Mouse (Mus musculus) limb, embryonic 14.5 days (tissue): Measurements from ENCODE around the gene Taar6. TPM values are rescaled to one million over a fixed set of nuclear protein-coding genes. Genes with fewer than 3 reads are reported as not detected.

Source experiments
- ATAC-seq: fragments of 200-750 bp; cut with Nextera tagmentation; 2 replicates; pipeline ENCODE4 v1.8.0; 2017; ENCODE audit warnings: low read depth, moderate number of reproducible peaks, moderate TSS enrichment; ENCODE audit not compliant: low FRiP score
- DNase-seq: peaks from one replicate; pipeline ENCODE4 v3.0.0-alpha.2; 2015; ENCODE audit warnings: low spot score
- H3K27ac ChIP-seq: fragments of 300-500 bp; sonication (generic); replicated peaks from 2 replicates; pipeline ENCODE4 v1.5.1; 2014; ENCODE audit warnings: low read depth, mild to moderate bottlenecking, low read length, moderate library complexity, mixed read lengths
- H3K27me3 ChIP-seq: fragments of 300-500 bp; sonication (generic); 2 replicates; pipeline ENCODE4 v1.6.1; 2014; ENCODE audit warnings: low read length, mixed read lengths; ENCODE audit not compliant: control insufficient read depth, insufficient read depth
- H3K36me3 ChIP-seq: fragments of 300-500 bp; sonication (generic); 2 replicates; pipeline ENCODE4 v1.6.1; 2014; ENCODE audit warnings: mild to moderate bottlenecking, low read length, moderate library complexity, mixed read lengths; ENCODE audit not compliant: control insufficient read depth, insufficient read depth
- H3K4me1 ChIP-seq: fragments of 300-500 bp; sonication (generic); 2 replicates; pipeline ENCODE4 v1.6.1; 2014; ENCODE audit warnings: antibody characterized with exemption, low read length, mixed read lengths; ENCODE audit not compliant: control insufficient read depth, insufficient read depth
- H3K4me2 ChIP-seq: fragments of 300-500 bp; sonication (generic); replicated peaks from 2 replicates; pipeline ENCODE4 v1.6.1; 2014; ENCODE audit warnings: low read depth, mild to moderate bottlenecking, low read length, moderate library complexity; ENCODE audit not compliant: severe bottlenecking
- H3K4me3 ChIP-seq: fragments of 300-500 bp; sonication (generic); replicated peaks from 2 replicates; pipeline ENCODE4 v1.5.1; 2014; ENCODE audit warnings: low read length
- H3K9ac ChIP-seq: fragments of 300-500 bp; sonication (generic); 2 replicates; pipeline ENCODE4 v1.6.1; 2014; ENCODE audit warnings: mild to moderate bottlenecking, low read depth, low read length, moderate library complexity; ENCODE audit not compliant: severe bottlenecking
- H3K9me3 ChIP-seq: fragments of 300-500 bp; sonication (generic); 2 replicates; pipeline ENCODE4 v1.6.1; 2016; ENCODE audit warnings: low read length; ENCODE audit not compliant: control insufficient read depth
- POLR2A ChIP-seq: fragments of 200-500 bp; IDR thresholded peaks from 2 replicates; pipeline ENCODE4 v1.8.0; 2012; ENCODE audit warnings: inconsistent platforms, mild to moderate bottlenecking, moderate library complexity, borderline replicate concordance; ENCODE audit not compliant: insufficient read depth, insufficient read length; ENCODE audit errors: extremely low read depth
- WGBS: fragments of 180-500 bp; shearing (Covaris S2); extraction: QIAGEN DNeasy Blood & Tissue Kit; methylation state at CpG from one replicate; pipeline ENCODE4 v1.1.7; 2014; 5-methylcytosine and 5-hydroxymethylcytosine counted together
- polyA plus RNA-seq, 2 experiments: library from polyadenylated mRNA; depleted of rRNA in 1 of 2; stranded (reverse) in 1 of 2; unstranded in 1 of 2; fragments of >200 nt; fragmentation: Nextera tagmentation in 1 of 2; extraction: Ambion mirVana in 1 of 2; gene quantifications; 2 replicates each; pipeline versions ENCODE4 v1.2.1 to v1.2.3; 2012 to 2014

Gene Taar6
- polyA plus RNA-seq, 2 experiments, result not detected

DNA sequence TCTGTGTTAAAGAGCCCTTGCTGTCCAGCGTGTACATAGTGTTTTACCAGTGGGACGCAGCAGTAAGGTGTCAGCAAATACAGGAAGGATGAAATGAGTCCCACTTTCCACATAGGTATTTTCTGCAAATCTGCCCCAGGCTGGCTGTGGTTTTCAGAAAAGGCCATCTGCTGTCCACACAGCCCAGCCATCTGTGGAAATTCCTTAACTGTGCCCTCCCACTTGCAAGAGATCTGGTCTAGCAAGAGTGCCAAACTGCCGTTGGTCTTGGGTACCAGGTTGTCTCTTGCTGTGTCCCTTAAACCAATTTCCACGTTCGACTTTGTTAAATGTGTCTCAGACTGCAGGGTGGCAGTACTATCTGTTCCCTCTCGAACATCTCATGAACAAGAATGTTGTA lies 33.7 kb downstream of the Taar6 start:
- no peaks in the 10 kb centered on the region for H3K4me1 ChIP-seq
- ATAC-seq (no peak), DNase-seq (no peak)
- TF ChIP-seq POLR2A, result no peak
- H3K36me3 ChIP-seq, result no peaks in the 10 kb centered on the region
- H3K9ac ChIP-seq, result no peak overlapping the region
- H3K4me2 ChIP-seq, result no peak overlapping the region
- H3K27me3 ChIP-seq, result no peaks in the 10 kb centered on the region
- 76% methylated on average over 6 of the region's 6 CpGs for WGBS
- H3K27ac ChIP-seq, result no peak overlapping the region
- no peaks in the 10 kb centered on the region for H3K9me3 ChIP-seq
- no peak overlapping the region for H3K4me3 ChIP-seq

GRCm38 (mm10) chr10:23949508-23950005 lies 35.9 kb downstream of the Taar6 start, which contains the start of gene Taar3:
Gene Taar3, plus strand, starts transcription at chr10:23949558.
- no peak for TF ChIP-seq POLR2A
- no peak within 1 kb of the TSS for H3K9ac ChIP-seq
- H3K36me3 ChIP-seq, result no peaks in the 10 kb centered on the region
- no peaks in the 10 kb centered on the region for H3K4me1 ChIP-seq
- WGBS, result 85% methylated on average over 16 of the region's 16 CpGs
- H3K27me3 ChIP-seq, result no peaks in the 10 kb centered on the region
- no peak within 1 kb of the TSS for H3K27ac ChIP-seq
- H3K4me3 ChIP-seq, result no peak within 1 kb of the TSS
- DNase-seq, result no peak
- no peak for ATAC-seq
- H3K9me3 ChIP-seq, result no peaks in the 10 kb centered on the region
- H3K4me2 ChIP-seq, result no peak within 1 kb of the TSS

- Histone ChIP-seq H3K27ac (no peak overlapping the region), H3K9ac (no peak overlapping the region), H3K4me3 (no peak overlapping the region), H3K9me3 (no peaks in the 10 kb centered on the region), H3K4me1 (no peaks in the 10 kb centered on the region), H3K36me3 (no peaks in the 10 kb centered on the region), H3K4me2 (no peak overlapping the region), H3K27me3 (no peaks in the 10 kb centered on the region)
- no peak for DNase-seq
- no peak for ATAC-seq
- 54% methylated on average over 7 of the region's 7 CpGs for WGBS
- no peak for TF ChIP-seq POLR2A
Measured at GRCm38 (mm10) chr10:23948026-23948425, 37.4 kb downstream of the Taar6 start.

GRCm38 (mm10) chr10:23942465-23942864 lies 43.0 kb downstream of the Taar6 start:
- Histone ChIP-seq H3K27ac (no peak overlapping the region), H3K9ac (no peak overlapping the region), H3K4me2 (no peak overlapping the region), H3K36me3 (no peaks in the 10 kb centered on the region), H3K27me3 (no peaks in the 10 kb centered on the region), H3K4me1 (no peaks in the 10 kb centered on the region), H3K9me3 (no peaks in the 10 kb centered on the region), H3K4me3 (no peak overlapping the region)
- no peak for ATAC-seq
- no peak for TF ChIP-seq POLR2A
- 79% methylated on average over 5 of the region's 5 CpGs for WGBS
- DNase-seq, result no peak

DNA sequence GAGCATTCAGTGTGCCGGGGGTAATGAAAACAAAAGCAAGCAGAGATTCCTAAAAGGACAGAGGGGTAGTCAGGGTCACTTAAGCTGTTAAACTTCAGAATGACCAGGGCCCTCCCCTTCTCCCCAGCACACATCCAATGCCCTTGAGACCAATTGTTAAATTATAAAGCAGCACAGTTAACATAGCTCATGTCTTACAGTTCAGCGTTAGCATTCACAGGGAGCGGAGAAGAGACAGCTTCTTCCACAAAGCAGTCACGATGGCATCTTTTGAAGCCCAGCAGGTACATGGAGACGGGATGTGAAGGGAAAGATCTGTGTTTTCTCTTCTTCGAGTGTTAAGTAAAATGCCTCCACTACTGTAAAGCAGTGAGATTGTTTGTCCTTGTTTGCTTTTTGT lies 47.1 kb downstream of the Taar6 start, which contains the start of gene Taar2:
Gene Taar2 (plus strand): TSS at position 261 of the 400 bp plus-strand sequence.
- H3K27me3 ChIP-seq, result no peaks in the 10 kb centered on the region
- H3K36me3 ChIP-seq, result no peaks in the 10 kb centered on the region
- no peak for TF ChIP-seq POLR2A
- H3K27ac ChIP-seq, result no peak within 1 kb of the TSS
- WGBS, result 60% methylated on average over 6 of the region's 6 CpGs
- no peak within 1 kb of the TSS for H3K4me2 ChIP-seq
- no peak within 1 kb of the TSS for H3K4me3 ChIP-seq
- H3K9me3 ChIP-seq, result no peaks in the 10 kb centered on the region
- DNase-seq (no peak), ATAC-seq (no peak)
- no peaks in the 10 kb centered on the region for H3K4me1 ChIP-seq
- no peak within 1 kb of the TSS for H3K9ac ChIP-seq

DNA sequence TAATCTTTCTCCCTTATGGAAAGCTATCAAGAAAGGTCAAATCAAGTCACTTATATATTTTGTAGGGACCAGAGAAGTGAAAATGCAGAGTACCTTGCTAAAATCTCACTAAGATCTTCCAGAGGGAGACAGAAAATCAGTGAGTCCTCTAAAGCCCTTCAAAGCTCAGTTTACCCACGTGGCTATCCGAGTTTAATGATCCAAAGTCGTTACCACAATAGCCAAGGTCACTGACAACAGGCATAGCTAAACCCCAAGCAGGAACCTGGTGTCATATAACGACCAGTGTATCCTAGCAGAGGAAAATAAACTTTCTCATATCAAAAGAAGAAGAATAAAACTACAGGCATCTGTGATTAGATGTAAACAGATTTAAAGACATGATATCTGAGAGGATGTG lies 47.8 kb downstream of the Taar6 start:
- no peaks in the 10 kb centered on the region for H3K36me3 ChIP-seq
- no peak overlapping the region for H3K4me2 ChIP-seq
- DNase-seq, result no peak
- H3K27ac ChIP-seq, result no peak overlapping the region
- 22% methylated on average over 4 of the region's 4 CpGs for WGBS
- H3K27me3 ChIP-seq, result no peaks in the 10 kb centered on the region
- ATAC-seq, result no peak
- no peaks in the 10 kb centered on the region for H3K9me3 ChIP-seq
- no peak overlapping the region for H3K4me3 ChIP-seq
- H3K4me1 ChIP-seq, result no peaks in the 10 kb centered on the region
- TF ChIP-seq POLR2A, result no peak
- no peak overlapping the region for H3K9ac ChIP-seq

Other genes starting within 250 kb of the Taar6 start
- 5,532 and 5,668 TPM in 2 replicates for gene Rps12, start 198.4 kb downstream of the Taar6 start, polyA plus RNA-seq (2012; rRNA removed)
- 252 and 266 TPM in 2 replicates for gene Rps12, start 198.4 kb downstream of the Taar6 start, polyA plus RNA-seq (2014; fragmentation: Nextera tagmentation; extraction: Ambion mirVana)
- gene Slc18b1, start 188.7 kb downstream of the Taar6 start, polyA plus RNA-seq (2012; rRNA removed), result 23.8 and 27.8 TPM in 2 replicates
- gene Slc18b1, start 188.7 kb downstream of the Taar6 start, polyA plus RNA-seq (2014; fragmentation: Nextera tagmentation; extraction: Ambion mirVana), result 16.1 and 22.4 TPM in 2 replicates
- gene Vnn3, start 134.2 kb downstream of the Taar6 start, polyA plus RNA-seq (2012; rRNA removed), result 0.04 and 0.08 TPM in 2 replicates
- gene Vnn3, start 134.2 kb downstream of the Taar6 start, polyA plus RNA-seq (2014; fragmentation: Nextera tagmentation; extraction: Ambion mirVana), result 0.11 and 0.23 TPM in 2 replicates
- 0.82 and 1.1 TPM in 2 replicates for gene Vnn1, start 91.0 kb downstream of the Taar6 start, polyA plus RNA-seq (2012; rRNA removed)
- gene Vnn1, start 91.0 kb downstream of the Taar6 start, polyA plus RNA-seq (2014; fragmentation: Nextera tagmentation; extraction: Ambion mirVana), result 0.96 and 1.3 TPM in 2 replicates
- gene Taar1, start 65.3 kb downstream of the Taar6 start, polyA plus RNA-seq (2012; rRNA removed), result not detected in 2 replicates
- gene Taar1, start 65.3 kb downstream of the Taar6 start, polyA plus RNA-seq (2014; fragmentation: Nextera tagmentation; extraction: Ambion mirVana), result not detected in 2 replicates
- not detected in 2 replicates for gene Taar2, start 47.1 kb downstream of the Taar6 start, polyA plus RNA-seq (2012; rRNA removed)
- not detected in 2 replicates for gene Taar2, start 47.1 kb downstream of the Taar6 start, polyA plus RNA-seq (2014; fragmentation: Nextera tagmentation; extraction: Ambion mirVana)
- gene Taar3, start 36.1 kb downstream of the Taar6 start, polyA plus RNA-seq (2012; rRNA removed), result not detected in 2 replicates
- gene Taar3, start 36.1 kb downstream of the Taar6 start, polyA plus RNA-seq (2014; fragmentation: Nextera tagmentation; extraction: Ambion mirVana), result not detected in 2 replicates
- gene Taar4, start 25.2 kb downstream of the Taar6 start, polyA plus RNA-seq (2012; rRNA removed), result 0.06 TPM in 1 of 2 replicates, not detected in the other
- not detected in 2 replicates for gene Taar4, start 25.2 kb downstream of the Taar6 start, polyA plus RNA-seq (2014; fragmentation: Nextera tagmentation; extraction: Ambion mirVana)
- gene Taar5, start 14.9 kb downstream of the Taar6 start, polyA plus RNA-seq (2012; rRNA removed), result 0.13 and 0.20 TPM in 2 replicates
- gene Taar5, start 14.9 kb downstream of the Taar6 start, polyA plus RNA-seq (2014; fragmentation: Nextera tagmentation; extraction: Ambion mirVana), result not detected in 2 replicates
- gene Taar7a, start 7.8 kb upstream of the Taar6 start, polyA plus RNA-seq (2012; rRNA removed), result not detected in 2 replicates
- gene Taar7a, start 7.8 kb upstream of the Taar6 start, polyA plus RNA-seq (2014; fragmentation: Nextera tagmentation; extraction: Ambion mirVana), result not detected in 2 replicates
- gene Taar7b, start 14.3 kb upstream of the Taar6 start, polyA plus RNA-seq (2012; rRNA removed), result not detected in 2 replicates
- gene Taar7b, start 14.3 kb upstream of the Taar6 start, polyA plus RNA-seq (2014; fragmentation: Nextera tagmentation; extraction: Ambion mirVana), result not detected in 2 replicates
- gene Taar7d, start 41.6 kb upstream of the Taar6 start, polyA plus RNA-seq (2012; rRNA removed), result not detected in 2 replicates
- gene Taar7d, start 41.6 kb upstream of the Taar6 start, polyA plus RNA-seq (2014; fragmentation: Nextera tagmentation; extraction: Ambion mirVana), result not detected in 2 replicates
- gene Taar7e, start 52.0 kb upstream of the Taar6 start, polyA plus RNA-seq (2012; rRNA removed), result not detected in 2 replicates
- not detected in 2 replicates for gene Taar7e, start 52.0 kb upstream of the Taar6 start, polyA plus RNA-seq (2014; fragmentation: Nextera tagmentation; extraction: Ambion mirVana)
- not detected in 2 replicates for gene Taar7f, start 63.9 kb upstream of the Taar6 start, polyA plus RNA-seq (2012; rRNA removed)
- gene Taar7f, start 63.9 kb upstream of the Taar6 start, polyA plus RNA-seq (2014; fragmentation: Nextera tagmentation; extraction: Ambion mirVana), result not detected in 2 replicates
- gene Taar8a, start 90.9 kb upstream of the Taar6 start, polyA plus RNA-seq (2012; rRNA removed), result not detected in 2 replicates
- not detected in 2 replicates for gene Taar8a, start 90.9 kb upstream of the Taar6 start, polyA plus RNA-seq (2014; fragmentation: Nextera tagmentation; extraction: Ambion mirVana)
- not detected in 2 replicates for gene Taar8b, start 106.6 kb upstream of the Taar6 start, polyA plus RNA-seq (2012; rRNA removed)
- not detected in 2 replicates for gene Taar8b, start 106.6 kb upstream of the Taar6 start, polyA plus RNA-seq (2014; fragmentation: Nextera tagmentation; extraction: Ambion mirVana)
- gene Taar8c, start 116.3 kb upstream of the Taar6 start, polyA plus RNA-seq (2012; rRNA removed), result not detected in 2 replicates
- gene Taar8c, start 116.3 kb upstream of the Taar6 start, polyA plus RNA-seq (2014; fragmentation: Nextera tagmentation; extraction: Ambion mirVana), result not detected in 2 replicates
- not detected in 2 replicates for gene Taar9, start 123.9 kb upstream of the Taar6 start, polyA plus RNA-seq (2012; rRNA removed)
- gene Taar9, start 123.9 kb upstream of the Taar6 start, polyA plus RNA-seq (2014; fragmentation: Nextera tagmentation; extraction: Ambion mirVana), result not detected in 2 replicates
- gene Stx7, start 163.7 kb upstream of the Taar6 start, polyA plus RNA-seq (2012; rRNA removed), result 60.1 and 61.1 TPM in 2 replicates
- gene Stx7, start 163.7 kb upstream of the Taar6 start, polyA plus RNA-seq (2014; fragmentation: Nextera tagmentation; extraction: Ambion mirVana), result 68.0 and 69.3 TPM in 2 replicates
- gene Moxd1, start 237.9 kb upstream of the Taar6 start, polyA plus RNA-seq (2012; rRNA removed), result 34.5 and 34.9 TPM in 2 replicates
- gene Moxd1, start 237.9 kb upstream of the Taar6 start, polyA plus RNA-seq (2014; fragmentation: Nextera tagmentation; extraction: Ambion mirVana), result 24.2 and 25.5 TPM in 2 replicates